Mouse (Mus musculus): ENCODE data around the gene Pdcd4.
A peak's percentile ranks its signal among the peaks of the same experiment; 100 is the strongest.
"Not testable (repeated sequence)": the region's sequence is repeated elsewhere in the genome, so short reads cannot be mapped to it uniquely, and the experiment has no call there.

Pdcd4 gene

GRCm38 (mm10) chr19:53898970-53899900 is 7.2 kb downstream of the Pdcd4 start:
- no peak for ATAC-seq (ENCODE audit: insufficient number of reproducible peaks, low FRiP score, low TSS enrichment)

- ATAC-seq (ENCODE audit: insufficient number of reproducible peaks, low FRiP score, low TSS enrichment), result no peak
These were observed 8.0 kb downstream of the Pdcd4 start for GRCm38 (mm10) chr19:53899941-53900610.

GRCm38 (mm10) chr19:53901931-53902738 is 10.1 kb downstream of the Pdcd4 start:
- no peak for ATAC-seq (ENCODE audit: insufficient number of reproducible peaks, low FRiP score, low TSS enrichment)

- ATAC-seq (ENCODE audit: insufficient number of reproducible peaks, low FRiP score, low TSS enrichment), result peak; percentile 98
These were observed 10.9 kb downstream of the Pdcd4 start for GRCm38 (mm10) chr19:53902739-53903487.

- peak; percentile 24 for ATAC-seq (ENCODE audit: insufficient number of reproducible peaks, low FRiP score, low TSS enrichment)
These were observed 11.7 kb downstream of the Pdcd4 start for GRCm38 (mm10) chr19:53903507-53904321.

GRCm38 (mm10) chr19:53904833-53905480 is 12.9 kb downstream of the Pdcd4 start:
- no peak for ATAC-seq (ENCODE audit: insufficient number of reproducible peaks, low FRiP score, low TSS enrichment)

- no peak for ATAC-seq (ENCODE audit: insufficient number of reproducible peaks, low FRiP score, low TSS enrichment)
These were observed 14.1 kb downstream of the Pdcd4 start for GRCm38 (mm10) chr19:53906033-53906702.

- ATAC-seq (ENCODE audit: insufficient number of reproducible peaks, low FRiP score, low TSS enrichment), result not testable (repeated sequence)
These were observed 14.7 kb downstream of the Pdcd4 start for GRCm38 (mm10) chr19:53906703-53907070.

GRCm38 (mm10) chr19:53914950-53915349 is 22.9 kb downstream of the Pdcd4 start:
- ATAC-seq (ENCODE audit: insufficient number of reproducible peaks, low FRiP score, low TSS enrichment), result no peak

- ATAC-seq (ENCODE audit: insufficient number of reproducible peaks, low FRiP score, low TSS enrichment), result no peak
These were observed 27.5 kb downstream of the Pdcd4 start for GRCm38 (mm10) chr19:53919541-53919940.

GRCm38 (mm10) chr19:53921996-53922395 is 30.0 kb downstream of the Pdcd4 start:
- not testable (repeated sequence) for ATAC-seq (ENCODE audit: insufficient number of reproducible peaks, low FRiP score, low TSS enrichment)

GRCm38 (mm10) chr19:53925338-53925751 is 33.3 kb downstream of the Pdcd4 start:
- ATAC-seq (ENCODE audit: insufficient number of reproducible peaks, low FRiP score, low TSS enrichment), result no peak

GRCm38 (mm10) chr19:53926705-53927104 is 34.7 kb downstream of the Pdcd4 start:
- no peak for ATAC-seq (ENCODE audit: insufficient number of reproducible peaks, low FRiP score, low TSS enrichment)

GRCm38 (mm10) chr19:53929218-53929617 is 37.2 kb downstream of the Pdcd4 start:
- ATAC-seq (ENCODE audit: insufficient number of reproducible peaks, low FRiP score, low TSS enrichment), result no peak

GRCm38 (mm10) chr19:53933050-53933449 is 41.0 kb downstream of the Pdcd4 start:
- ATAC-seq (ENCODE audit: insufficient number of reproducible peaks, low FRiP score, low TSS enrichment), result no peak

- ATAC-seq (ENCODE audit: insufficient number of reproducible peaks, low FRiP score, low TSS enrichment), result no peak
These were observed 42.0 kb downstream of the Pdcd4 start for GRCm38 (mm10) chr19:53934046-53934445.

- ATAC-seq (ENCODE audit: insufficient number of reproducible peaks, low FRiP score, low TSS enrichment), result no peak
These were observed 47.4 kb downstream of the Pdcd4 start for GRCm38 (mm10) chr19:53939467-53939866.

- no peak for ATAC-seq (ENCODE audit: insufficient number of reproducible peaks, low FRiP score, low TSS enrichment)
These were observed 49.1 kb downstream of the Pdcd4 start for GRCm38 (mm10) chr19:53941139-53941538.

All from cerebellum, adult (tissue).